Mouse (Mus musculus) neural tube, embryonic 13.5 days (tissue): ENCODE data around the gene Tssk3. TPM values are rescaled to one million over a fixed set of nuclear protein-coding genes. Genes with fewer than 3 reads are reported as not detected.
A peak's percentile ranks its signal among the peaks of the same experiment; 100 is the strongest.

Experiments
- ATAC-seq: fragments of 200-750 bp; cut with Nextera tagmentation; 2 replicates; pipeline ENCODE4 v1.8.0; 2017; ENCODE audit warnings: low read depth, mild to moderate bottlenecking, moderate TSS enrichment, moderate library complexity
- H3K27ac ChIP-seq: fragments of 300-500 bp; sonication (generic); replicated peaks from 2 replicates; pipeline ENCODE4 v1.5.1; 2015; ENCODE audit warnings: moderate library complexity, mild to moderate bottlenecking, inconsistent platforms
- H3K27me3 ChIP-seq: fragments of 300-500 bp; sonication (generic); 2 replicates; pipeline ENCODE4 v1.6.1; 2015; ENCODE audit warnings: mild to moderate bottlenecking, inconsistent platforms
- H3K36me3 ChIP-seq: fragments of 300-500 bp; sonication (generic); 2 replicates; pipeline ENCODE4 v1.6.1; 2015; ENCODE audit warnings: mild to moderate bottlenecking, inconsistent platforms
- H3K4me1 ChIP-seq: fragments of 300-500 bp; sonication (generic); replicated peaks from 2 replicates; pipeline ENCODE4 v1.6.1; 2015; ENCODE audit warnings: inconsistent platforms
- H3K4me2 ChIP-seq: fragments of 300-500 bp; sonication (generic); 2 replicates; pipeline ENCODE4 v1.6.1; 2015; ENCODE audit warnings: inconsistent platforms, mild to moderate bottlenecking, moderate library complexity
- H3K4me3 ChIP-seq: fragments of 300-500 bp; sonication (generic); 2 replicates; pipeline ENCODE4 v1.5.1; 2015; ENCODE audit warnings: mild to moderate bottlenecking, inconsistent platforms
- H3K9ac ChIP-seq: fragments of 300-500 bp; sonication (generic); 2 replicates; pipeline ENCODE4 v1.6.1; 2015; ENCODE audit warnings: moderate library complexity, mild to moderate bottlenecking, inconsistent platforms
- H3K9me3 ChIP-seq: fragments of 300-500 bp; sonication (generic); 2 replicates; pipeline ENCODE4 v1.6.1; 2016; ENCODE audit warnings: inconsistent platforms
- WGBS: fragments of 180-500 bp; shearing (Covaris S2); methylation state at CpG from one replicate; pipeline ENCODE4 v1.1.7; 2015; 5-methylcytosine and 5-hydroxymethylcytosine counted together
- polyA plus RNA-seq: library from polyadenylated mRNA; unstranded; fragments of >200 nt; fragmentation: Nextera tagmentation; extraction: Ambion mirVana; gene quantifications from 2 replicates; pipeline ENCODE4 v1.2.1, GENCODE M21; 2015

Tssk3 gene
- polyA plus RNA-seq, 1 experiment from 2014 or later = not detected

DNA sequence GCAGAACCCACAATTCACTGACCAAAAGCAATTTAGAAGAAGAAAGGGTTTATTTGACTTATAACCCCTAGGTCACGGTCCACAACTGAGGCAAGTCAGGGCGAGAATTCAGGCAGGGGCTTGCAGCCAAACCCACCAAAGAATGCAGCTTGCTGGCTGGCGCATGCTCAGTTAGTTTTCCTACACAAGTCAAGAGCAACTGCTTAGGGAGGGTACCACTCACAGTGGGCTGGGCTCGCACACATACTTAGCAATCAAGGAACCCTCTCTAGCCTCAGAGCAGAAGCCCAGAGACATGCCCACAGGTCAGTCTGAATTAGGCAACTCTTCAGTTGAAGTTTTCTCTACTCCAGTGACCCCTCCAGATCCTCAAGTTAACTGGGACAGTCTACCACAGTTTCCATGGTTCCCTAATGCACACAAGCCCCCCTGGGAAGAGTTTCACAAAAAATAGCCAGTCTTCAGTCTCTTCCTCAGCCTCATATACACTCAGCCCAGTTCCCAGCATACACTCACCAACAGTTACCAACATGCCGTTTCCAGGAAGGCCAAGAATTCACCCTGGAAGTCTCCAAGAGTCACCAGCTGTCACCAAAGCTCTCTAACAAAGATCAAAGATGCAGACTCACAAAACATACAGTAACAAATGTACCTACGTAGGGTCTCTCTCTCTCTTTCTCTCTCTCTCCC, 20.0 kb upstream of the Tssk3 start:
- H3K4me1 ChIP-seq = peaks cover 64% of the 10 kb centered on the region
- H3K9ac ChIP-seq = no peak overlapping the region
- H3K27ac ChIP-seq = peak overlapping the region; percentile 82
- no peak for ATAC-seq
- H3K4me3 ChIP-seq = no peak overlapping the region
- no peaks in the 10 kb centered on the region for H3K27me3 ChIP-seq
- WGBS = 41% methylated on average over 6 of the region's 6 CpGs
- H3K36me3 ChIP-seq = peaks cover 11% of the 10 kb centered on the region
- H3K4me2 ChIP-seq = peak overlapping the region; percentile 3; the same call in 1 of the 2 replicates
- H3K9me3 ChIP-seq = no peaks in the 10 kb centered on the region

GRCm38 (mm10) chr4:129509650-129510049, 18.8 kb upstream of the Tssk3 start:
- Histone ChIP-seq H3K36me3 (no peaks in the 10 kb centered on the region), H3K27ac (peak overlapping the region; percentile 71), H3K4me3 (no peak overlapping the region), H3K9me3 (no peaks in the 10 kb centered on the region), H3K9ac (peak overlapping the region; percentile 18; the same call in 1 of the 2 replicates), H3K4me1 (peaks cover 54% of the 10 kb centered on the region), H3K4me2 (no peak overlapping the region), H3K27me3 (no peaks in the 10 kb centered on the region)
- 63% methylated on average over 3 of the region's 3 CpGs for WGBS
- no peak for ATAC-seq

DNA sequence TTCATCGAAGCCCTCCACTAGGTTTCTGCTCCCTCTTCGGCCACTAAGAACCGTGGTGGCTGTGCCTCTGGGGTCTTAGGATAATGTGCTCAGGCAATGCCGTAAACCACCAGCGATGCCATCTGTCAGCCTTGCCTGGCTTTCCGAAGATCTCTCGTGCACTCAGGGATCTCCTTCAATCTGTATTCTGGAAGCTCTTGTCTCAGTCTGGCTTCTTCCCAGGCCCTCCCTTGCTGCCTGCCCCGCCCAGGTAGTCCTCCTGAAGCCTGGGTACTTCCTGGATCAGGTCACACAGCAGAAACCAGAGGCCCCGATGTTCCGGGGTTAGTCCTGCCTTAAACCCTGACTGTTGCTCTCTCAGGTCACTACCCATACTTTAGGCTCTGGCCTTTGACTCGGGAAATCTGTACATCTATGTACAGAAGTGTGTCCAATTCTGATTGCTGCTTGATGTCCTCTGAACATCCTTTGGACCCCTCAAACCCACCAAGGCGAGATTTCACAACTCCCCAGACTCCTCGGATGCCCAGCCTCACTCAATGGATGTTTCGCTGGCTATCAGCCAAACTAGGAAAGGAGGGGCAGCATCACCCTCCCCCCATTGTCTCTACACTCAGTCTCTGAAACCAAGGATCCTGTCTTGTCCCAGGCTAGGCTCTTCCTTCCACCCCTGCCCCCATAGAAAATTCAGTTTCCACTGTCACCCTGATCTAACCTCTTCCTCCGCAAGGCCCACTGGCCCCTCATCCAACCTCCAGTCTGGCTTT, 18.2 kb upstream of the Tssk3 start:
- H3K4me3 ChIP-seq = no peak overlapping the region
- H3K27me3 ChIP-seq = no peaks in the 10 kb centered on the region
- H3K9ac ChIP-seq = peak overlapping the region; percentile 38
- no peak for ATAC-seq
- no peaks in the 10 kb centered on the region for H3K9me3 ChIP-seq
- H3K4me2 ChIP-seq = no peak overlapping the region
- peak overlapping the region; percentile 71 for H3K27ac ChIP-seq
- 48% methylated on average over 15 of the region's 15 CpGs for WGBS
- H3K36me3 ChIP-seq = no peaks in the 10 kb centered on the region
- peaks cover 54% of the 10 kb centered on the region for H3K4me1 ChIP-seq

DNA sequence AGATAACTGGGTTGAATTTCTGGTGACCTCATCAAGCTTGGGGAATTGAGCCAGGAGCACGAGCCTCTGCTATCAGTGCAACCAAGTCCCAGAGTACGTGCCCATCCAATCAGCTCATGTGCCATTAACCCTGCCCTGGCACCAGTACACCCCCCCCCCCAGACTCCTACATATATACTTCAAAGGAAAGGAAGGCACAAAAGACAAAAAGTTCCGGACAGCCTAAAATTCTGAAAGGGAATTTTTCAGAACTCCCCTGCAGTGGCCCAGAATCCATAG, 17.4 kb upstream of the Tssk3 start:
- no peak overlapping the region for H3K9ac ChIP-seq
- WGBS = 75% methylated on average over 3 of the region's 3 CpGs

DNA sequence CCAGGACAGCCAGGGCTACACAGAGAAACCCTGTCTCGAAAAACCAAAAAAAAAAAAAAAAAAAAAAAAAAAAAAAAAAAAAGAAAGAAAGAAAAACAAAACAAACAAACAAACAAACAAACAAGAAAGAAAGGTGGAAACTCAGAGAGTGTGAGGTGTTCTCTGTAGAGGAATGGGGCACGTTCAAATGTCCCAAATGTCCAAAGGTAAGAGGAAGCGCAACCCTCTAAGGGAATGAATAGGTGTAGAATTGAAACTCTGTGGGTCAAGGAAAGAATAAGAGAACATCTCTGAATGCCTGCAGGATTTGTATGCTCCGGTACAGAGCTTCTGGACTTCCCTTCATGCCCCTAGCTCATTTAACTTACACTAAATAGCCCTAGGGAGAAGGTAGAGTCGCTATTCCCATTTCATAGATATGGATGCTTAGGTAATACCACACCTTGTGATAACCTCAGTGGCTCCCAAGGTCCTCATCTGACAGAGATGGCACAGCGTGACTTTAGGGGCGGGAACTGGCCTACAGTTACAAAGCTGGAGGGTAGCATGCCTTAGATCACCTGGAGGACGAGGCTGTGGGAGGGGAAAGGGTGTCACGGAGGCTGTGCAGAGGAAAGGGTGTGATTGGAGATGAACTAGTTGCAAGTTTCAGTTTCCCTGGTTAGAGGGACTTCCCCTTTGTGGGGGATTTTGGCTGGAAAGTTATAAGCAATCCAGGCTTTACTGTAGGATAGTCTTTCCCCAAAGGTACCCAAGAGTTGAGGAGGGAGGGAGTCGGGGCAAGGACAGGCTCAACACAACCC, 16.8 kb upstream of the Tssk3 start:
- no peak for ATAC-seq
- 68% methylated on average over 9 of the region's 10 CpGs for WGBS
- Histone ChIP-seq H3K4me2 (no peak overlapping the region), H3K9ac (no peak overlapping the region), H3K4me3 (no peak overlapping the region), H3K4me1 (peaks cover 51% of the 10 kb centered on the region), H3K27me3 (no peaks in the 10 kb centered on the region), H3K36me3 (no peaks in the 10 kb centered on the region), H3K9me3 (no peaks in the 10 kb centered on the region), H3K27ac (no peak overlapping the region)

More for the DNA sequence above, 17.4 kb upstream of the Tssk3 start:
- Histone ChIP-seq H3K36me3 (no peaks in the 10 kb centered on the region), H3K4me2 (no peak overlapping the region), H3K9me3 (no peaks in the 10 kb centered on the region), H3K27ac (peak overlapping the region; percentile 71; the same call in 1 of the 2 replicates), H3K4me3 (no peak overlapping the region), H3K27me3 (no peaks in the 10 kb centered on the region), H3K4me1 (peaks cover 52% of the 10 kb centered on the region)
- ATAC-seq = no peak

DNA sequence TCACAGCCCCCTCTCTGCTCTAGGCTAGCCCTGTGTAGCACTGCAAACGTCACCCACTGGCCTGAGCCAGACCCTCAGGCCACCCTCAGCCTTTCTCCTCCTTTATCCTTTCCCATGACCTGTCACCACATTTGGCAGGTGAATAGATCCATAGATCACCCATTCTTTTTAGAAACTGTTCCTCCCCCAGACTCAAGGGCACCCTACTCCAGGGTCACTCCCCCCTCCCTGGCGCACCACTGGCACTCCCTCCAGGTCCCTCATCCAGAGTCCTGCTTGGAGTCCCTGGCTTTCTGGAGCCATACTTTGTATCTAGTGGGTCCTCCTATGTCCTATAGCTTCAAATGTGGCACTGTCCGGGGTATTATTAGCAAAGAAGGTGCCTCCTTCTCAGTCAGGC, 14.7 kb upstream of the Tssk3 start:
- no peak overlapping the region for H3K27ac ChIP-seq
- H3K9me3 ChIP-seq = no peaks in the 10 kb centered on the region
- H3K27me3 ChIP-seq = no peaks in the 10 kb centered on the region
- no peak for ATAC-seq
- no peak overlapping the region for H3K9ac ChIP-seq
- H3K4me1 ChIP-seq = peaks cover 31% of the 10 kb centered on the region
- no peaks in the 10 kb centered on the region for H3K36me3 ChIP-seq
- H3K4me2 ChIP-seq = no peak overlapping the region
- H3K4me3 ChIP-seq = no peak overlapping the region
- 75% methylated on average over 3 of the region's 3 CpGs for WGBS

DNA sequence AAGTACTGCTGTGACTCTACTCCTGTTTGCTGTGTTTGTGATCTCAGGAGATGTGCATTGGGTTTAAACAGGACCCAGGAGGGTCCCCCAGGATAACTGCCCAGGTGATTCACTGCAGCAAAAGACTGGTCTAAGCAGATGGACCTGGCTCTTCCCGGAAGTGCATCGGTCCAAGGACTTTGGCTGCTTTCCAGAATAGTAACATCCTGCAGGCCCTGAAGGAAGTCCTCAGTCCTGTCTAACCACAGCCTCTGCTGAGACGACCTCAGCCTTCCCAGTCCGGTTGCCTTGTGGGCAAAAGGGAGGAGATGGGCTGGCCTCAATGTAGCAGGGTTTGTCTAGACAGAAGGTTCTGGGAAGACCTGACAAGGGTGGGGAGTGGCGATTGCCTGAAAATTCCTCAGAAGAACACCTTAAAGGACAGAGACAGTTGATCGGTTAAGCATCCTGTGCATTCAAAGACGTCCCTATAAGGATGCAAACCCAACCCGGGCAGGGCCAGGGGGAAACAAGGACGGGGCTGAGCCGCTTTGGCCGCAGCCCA, 12.2 kb upstream of the Tssk3 start:
- Histone ChIP-seq H3K4me3 (no peak overlapping the region), H3K9me3 (no peaks in the 10 kb centered on the region), H3K4me2 (no peak overlapping the region), H3K9ac (no peak overlapping the region), H3K4me1 (peaks cover 16% of the 10 kb centered on the region), H3K36me3 (no peaks in the 10 kb centered on the region), H3K27ac (no peak overlapping the region), H3K27me3 (no peaks in the 10 kb centered on the region)
- 80% methylated on average over 11 of the region's 11 CpGs for WGBS
- no peak for ATAC-seq

DNA sequence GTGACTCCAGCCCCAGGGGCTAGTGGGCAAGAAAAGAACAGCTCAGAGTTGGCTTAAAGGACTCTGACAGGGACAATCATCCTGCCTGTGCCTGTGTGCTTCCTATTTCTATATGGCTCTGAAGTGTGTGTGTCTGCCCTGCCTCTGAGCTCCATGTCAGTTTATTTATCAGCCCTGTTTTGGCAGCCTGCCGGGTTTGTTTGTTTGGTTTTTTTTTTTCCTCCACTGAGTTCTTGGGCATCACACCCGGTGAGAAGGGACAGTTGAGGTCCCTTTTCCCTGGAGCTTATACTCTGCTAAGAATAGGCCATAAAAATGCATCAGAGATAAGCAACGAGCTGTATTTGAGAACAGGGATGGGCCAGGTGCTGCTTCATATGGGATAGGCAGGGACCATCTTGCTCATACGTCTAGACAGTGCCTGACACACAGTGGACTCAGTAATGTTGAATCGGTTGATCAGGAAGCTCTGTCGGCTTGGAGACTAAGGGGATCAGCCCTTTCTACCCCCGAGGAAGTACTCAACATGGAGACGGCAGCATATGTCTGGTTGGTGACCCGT, 11.6 kb upstream of the Tssk3 start:
- Histone ChIP-seq H3K9ac (no peak overlapping the region), H3K4me3 (no peak overlapping the region), H3K36me3 (no peaks in the 10 kb centered on the region), H3K4me2 (no peak overlapping the region), H3K27ac (no peak overlapping the region), H3K4me1 (peaks cover 14% of the 10 kb centered on the region), H3K9me3 (no peaks in the 10 kb centered on the region), H3K27me3 (no peaks in the 10 kb centered on the region)
- 76% methylated on average over 9 of the region's 9 CpGs for WGBS
- no peak for ATAC-seq

DNA sequence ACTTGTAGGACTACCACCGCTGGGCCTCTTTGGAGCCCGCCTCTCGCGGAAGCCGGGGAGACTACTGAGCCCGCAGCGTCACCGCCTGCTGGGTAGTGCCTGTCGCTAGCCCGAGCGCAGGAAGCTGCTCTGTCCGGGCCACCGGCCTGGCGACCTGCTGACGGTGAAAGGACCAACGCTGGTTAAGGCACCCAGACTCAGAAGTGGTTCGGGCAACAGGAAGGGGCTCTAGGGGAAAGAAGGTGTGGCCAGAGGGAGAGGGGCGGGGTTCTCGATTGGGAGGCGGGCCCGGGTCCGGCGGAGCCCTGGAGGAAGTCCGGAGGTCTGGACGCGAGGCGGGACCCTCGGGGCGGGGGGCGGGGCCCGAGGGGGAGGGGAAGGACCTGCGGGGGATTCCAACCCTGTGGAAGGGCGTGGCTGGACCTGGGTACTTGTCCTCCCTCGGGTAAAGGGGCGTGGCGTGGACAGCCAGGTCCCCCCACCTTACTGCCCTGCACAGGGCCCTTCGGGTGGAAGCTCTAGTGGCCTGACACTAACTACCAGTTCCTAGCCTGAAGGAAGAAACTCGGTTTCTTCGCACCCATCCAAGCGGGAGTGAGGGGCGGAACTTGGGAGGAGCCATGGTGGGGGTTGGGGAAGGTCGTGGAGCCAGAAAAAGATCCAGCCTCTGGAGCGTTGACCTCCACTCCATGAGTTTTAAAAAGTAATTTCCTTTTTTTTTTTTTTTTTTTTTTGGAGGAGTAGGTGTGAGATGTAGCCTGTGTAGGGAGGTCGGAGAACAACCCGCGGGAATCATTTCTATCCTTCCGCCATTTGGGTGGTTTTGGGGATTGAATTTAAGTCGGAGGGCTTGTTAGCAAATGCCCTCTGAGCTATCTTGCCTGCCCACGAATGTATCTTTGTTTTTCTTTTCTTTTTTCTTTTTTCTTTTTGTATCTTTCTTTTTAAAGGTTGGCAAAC, 10.1 kb upstream of the Tssk3 start:
- Histone ChIP-seq H3K4me2 (peak overlapping the region; percentile 86), H3K27ac (peak overlapping the region; percentile 71), H3K27me3 (no peaks in the 10 kb centered on the region), H3K9ac (peak overlapping the region; percentile 72), H3K9me3 (no peaks in the 10 kb centered on the region), H3K36me3 (no peaks in the 10 kb centered on the region), H3K4me1 (peaks cover 23% of the 10 kb centered on the region), H3K4me3 (peak overlapping the region; percentile 52)
- ATAC-seq = peak; percentile 52
- WGBS = under 1% methylated on average over 49 of the region's 49 CpGs

DNA sequence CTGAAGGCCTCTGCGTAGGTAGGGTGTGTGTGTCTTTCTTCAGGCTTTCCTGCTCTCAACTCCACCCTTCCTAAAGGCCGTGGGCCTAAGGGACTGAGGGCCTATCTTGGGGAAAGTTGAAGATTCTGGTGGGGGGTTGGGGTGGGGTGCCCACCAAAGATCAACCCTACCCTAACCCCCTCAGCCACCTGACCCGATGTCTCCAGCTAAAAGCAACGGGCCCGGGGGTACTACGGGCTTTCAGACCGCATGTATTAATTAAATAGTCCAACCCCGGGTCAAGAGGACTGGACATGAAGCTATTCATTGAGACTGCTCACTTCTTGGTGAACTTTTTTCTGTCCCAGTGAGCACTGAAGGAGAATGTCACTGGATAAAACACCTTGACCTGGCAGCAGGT, 9.2 kb upstream of the Tssk3 start:
- peak overlapping the region; percentile 52 for H3K4me3 ChIP-seq
- H3K9ac ChIP-seq = peak overlapping the region; percentile 72; the same call in 1 of the 2 replicates
- no peaks in the 10 kb centered on the region for H3K9me3 ChIP-seq
- H3K4me2 ChIP-seq = peak overlapping the region; percentile 86
- H3K27ac ChIP-seq = peak overlapping the region; percentile 71
- ATAC-seq = no peak
- 76% methylated on average over 8 of the region's 8 CpGs for WGBS
- H3K4me1 ChIP-seq = peaks cover 30% of the 10 kb centered on the region
- no peaks in the 10 kb centered on the region for H3K27me3 ChIP-seq
- no peaks in the 10 kb centered on the region for H3K36me3 ChIP-seq

- H3K27ac ChIP-seq = no peak overlapping the region
- no peaks in the 10 kb centered on the region for H3K9me3 ChIP-seq
- no peaks in the 10 kb centered on the region for H3K36me3 ChIP-seq
- no peak overlapping the region for H3K4me2 ChIP-seq
- H3K4me3 ChIP-seq = no peak overlapping the region
- no peak for ATAC-seq
- no peak overlapping the region for H3K9ac ChIP-seq
- H3K4me1 ChIP-seq = peaks cover 30% of the 10 kb centered on the region
- WGBS = 92% methylated on average over 3 of the region's 3 CpGs
- H3K27me3 ChIP-seq = no peaks in the 10 kb centered on the region
Observed at GRCm38 (mm10) chr4:129498941-129499340, 8.1 kb upstream of the Tssk3 start.
